Mouse (Mus musculus) intestine, postnatal 0 days (tissue): ENCODE measurements around the gene Camsap1. TPM values are rescaled to one million over a fixed set of nuclear protein-coding genes. Genes with fewer than 3 reads are reported as not detected.

Source experiments
- ATAC-seq: fragments of 200-750 bp; cut with Nextera tagmentation; 2 replicates; pipeline ENCODE4 v1.8.0; 2017; ENCODE audit warnings: mild to moderate bottlenecking, moderate TSS enrichment, moderate library complexity
- H3K27ac ChIP-seq: fragments of 300-500 bp; sonication (generic); 2 replicates; pipeline ENCODE4 v1.5.1; 2014; ENCODE audit warnings: mild to moderate bottlenecking, low read depth, low read length, moderate library complexity
- H3K27me3 ChIP-seq: fragments of 300-500 bp; sonication (generic); replicated peaks from 2 replicates; pipeline ENCODE4 v1.6.1; 2014; ENCODE audit warnings: low read length, mixed read lengths; ENCODE audit not compliant: control insufficient read depth, insufficient read depth
- H3K36me3 ChIP-seq: fragments of 300-500 bp; sonication (generic); 2 replicates; pipeline ENCODE4 v1.6.1; 2014; ENCODE audit warnings: mild to moderate bottlenecking, moderate library complexity; ENCODE audit not compliant: control insufficient read depth, insufficient read depth
- H3K4me1 ChIP-seq: fragments of 300-500 bp; sonication (generic); replicated peaks from 2 replicates; pipeline ENCODE4 v1.6.1; 2014; ENCODE audit warnings: antibody characterized with exemption, low read length, mixed read lengths; ENCODE audit not compliant: control insufficient read depth, insufficient read depth
- H3K4me2 ChIP-seq: fragments of 300-500 bp; sonication (generic); replicated peaks from 2 replicates; pipeline ENCODE4 v1.6.1; 2014; ENCODE audit warnings: low read depth, mild to moderate bottlenecking, moderate library complexity
- H3K4me3 ChIP-seq: fragments of 300-500 bp; sonication (generic); 2 replicates; pipeline ENCODE4 v1.5.1; 2014; ENCODE audit warnings: low read depth, low read length
- H3K9ac ChIP-seq: fragments of 300-500 bp; sonication (generic); 2 replicates; pipeline ENCODE4 v1.6.1; 2014; ENCODE audit warnings: mild to moderate bottlenecking, low read depth, low read length
- H3K9me3 ChIP-seq: fragments of 300-500 bp; sonication (generic); 2 replicates; pipeline ENCODE4 v1.6.1; 2016; ENCODE audit warnings: mixed run types; ENCODE audit not compliant: control insufficient read depth
- CTCF ChIP-seq: sonication (generic); IDR thresholded peaks from 2 replicates; pipeline ENCODE4 v1.5.1; 2016; ENCODE audit warnings: low read depth, mild to moderate bottlenecking, control low read depth, antibody characterized with exemption, moderate library complexity
- WGBS: fragments of 180-500 bp; shearing (Covaris S2); extraction: QIAGEN DNeasy Blood & Tissue Kit; methylation state at CpG from one replicate; pipeline ENCODE4 v1.1.7; 2014; 5-methylcytosine and 5-hydroxymethylcytosine counted together
- polyA plus RNA-seq: library from polyadenylated mRNA; unstranded; fragments of >200 nt; fragmentation: Nextera tagmentation; extraction: Ambion mirVana; gene quantifications from 2 replicates; pipeline ENCODE4 v1.2.1, GENCODE M21; 2015

Gene Camsap1
- polyA plus RNA-seq, 1 experiment from 2014 or later, result 3.5 TPM

DNA sequence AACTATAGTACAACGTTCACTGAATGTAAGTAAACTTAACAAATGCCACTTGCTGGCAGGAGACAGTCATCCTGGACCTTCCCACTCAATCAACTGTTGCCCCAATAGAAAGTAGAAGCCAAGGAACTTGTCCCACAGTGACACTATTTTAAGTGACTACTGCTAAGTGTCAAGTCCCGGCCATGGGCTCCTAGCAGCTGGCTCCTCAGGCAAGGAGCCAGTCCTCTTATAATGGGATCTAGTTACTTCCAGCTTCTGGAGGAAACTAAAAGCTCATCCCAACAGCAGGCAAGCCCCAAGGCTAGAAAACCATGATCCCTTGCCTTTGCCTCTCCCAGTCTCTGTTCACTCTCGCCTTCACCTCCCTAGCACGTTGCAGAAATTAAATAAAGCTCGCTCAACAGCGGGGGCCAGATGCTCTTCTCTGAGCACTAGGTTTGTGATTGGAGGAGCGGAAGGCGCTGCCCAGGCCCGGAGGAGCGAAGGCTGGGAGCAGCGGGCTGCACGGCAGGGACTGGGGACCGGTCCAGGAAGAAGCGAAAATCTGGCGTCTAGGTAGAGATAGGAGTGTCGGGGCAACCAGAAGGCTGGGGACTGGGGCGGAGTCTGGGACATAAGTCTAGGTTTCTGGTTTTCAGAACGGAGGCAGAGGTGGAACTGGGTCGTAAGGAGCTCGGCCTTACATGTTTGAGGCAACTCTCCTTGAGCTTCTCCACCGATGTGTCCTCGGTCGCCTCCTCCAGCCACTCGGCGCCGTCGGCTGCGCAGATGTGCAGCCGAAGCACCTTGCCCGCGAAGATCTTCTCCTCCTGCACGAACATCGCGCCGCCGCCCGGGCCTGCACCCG lies 37.9 kb upstream of the Camsap1 start:
- WGBS, result 1% methylated on average over 38 of the region's 38 CpGs
- Histone ChIP-seq H3K4me2 (peak overlapping the region; percentile 65), H3K9ac (peak overlapping the region; percentile 71), H3K9me3 (no peaks in the 10 kb centered on the region), H3K36me3 (peaks cover 4% of the 10 kb centered on the region; the same call in 1 of the 2 replicates), H3K27me3 (no peaks in the 10 kb centered on the region), H3K4me3 (peak overlapping the region; percentile 80), H3K4me1 (no peaks in the 10 kb centered on the region), H3K27ac (peak overlapping the region; percentile 74)
- TF ChIP-seq CTCF, result no peak
- peak; percentile 52 for ATAC-seq

DNA sequence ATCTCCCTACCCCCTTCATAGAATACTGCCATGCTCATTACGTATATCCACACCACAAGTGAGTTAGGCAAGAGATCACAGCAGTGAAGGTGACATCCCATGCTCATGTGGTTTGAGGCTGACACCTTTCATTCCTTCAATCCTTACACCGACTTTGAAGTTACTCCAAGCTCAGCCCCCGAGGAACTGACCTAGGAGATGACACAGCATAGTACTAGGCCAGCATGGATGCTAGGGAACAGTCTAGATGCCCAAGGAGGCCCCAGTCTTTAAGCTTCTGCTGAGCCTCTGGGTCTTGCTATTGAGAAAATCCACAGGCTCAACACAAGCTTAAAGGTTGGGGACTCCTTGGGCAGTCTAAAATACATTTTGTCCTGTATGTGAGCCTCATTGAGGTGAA lies 36.8 kb upstream of the Camsap1 start:
- H3K9me3 ChIP-seq, result no peaks in the 10 kb centered on the region
- no peak overlapping the region for H3K4me2 ChIP-seq
- WGBS, result 80% methylated on average over 3 of the region's 3 CpGs
- peaks cover 9% of the 10 kb centered on the region; the same call in 1 of the 2 replicates for H3K36me3 ChIP-seq
- H3K4me1 ChIP-seq, result no peaks in the 10 kb centered on the region
- no peak for ATAC-seq
- no peak for TF ChIP-seq CTCF
- H3K27ac ChIP-seq, result no peak overlapping the region
- no peak overlapping the region for H3K4me3 ChIP-seq
- H3K9ac ChIP-seq, result no peak overlapping the region
- H3K27me3 ChIP-seq, result no peaks in the 10 kb centered on the region

DNA sequence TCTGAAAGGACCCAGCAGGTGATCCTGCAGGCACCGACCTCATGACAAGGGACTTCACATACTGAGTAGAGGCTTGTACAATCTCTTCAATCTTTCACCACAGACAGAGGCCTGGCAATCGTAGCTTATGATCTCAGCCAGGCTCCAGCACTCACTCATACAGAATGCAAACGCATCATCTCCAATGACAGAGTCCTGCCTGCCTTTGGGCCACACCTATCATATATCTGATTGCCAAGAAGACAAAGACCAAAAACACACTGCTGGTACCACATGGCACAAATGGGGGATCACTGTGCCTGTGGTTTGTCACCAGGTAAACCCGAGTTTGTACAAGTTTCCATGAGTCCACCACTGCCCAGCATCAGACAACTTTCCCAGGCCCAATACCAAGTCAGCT lies 34.2 kb upstream of the Camsap1 start:
- H3K36me3 ChIP-seq, result peaks cover 31% of the 10 kb centered on the region
- TF ChIP-seq CTCF, result no peak
- H3K4me2 ChIP-seq, result no peak overlapping the region
- no peak overlapping the region for H3K9ac ChIP-seq
- no peak overlapping the region for H3K4me3 ChIP-seq
- ATAC-seq, result no peak
- no peaks in the 10 kb centered on the region for H3K4me1 ChIP-seq
- 64% methylated on average over 4 of the region's 4 CpGs for WGBS
- H3K9me3 ChIP-seq, result no peaks in the 10 kb centered on the region
- no peaks in the 10 kb centered on the region for H3K27me3 ChIP-seq
- no peak overlapping the region for H3K27ac ChIP-seq

DNA sequence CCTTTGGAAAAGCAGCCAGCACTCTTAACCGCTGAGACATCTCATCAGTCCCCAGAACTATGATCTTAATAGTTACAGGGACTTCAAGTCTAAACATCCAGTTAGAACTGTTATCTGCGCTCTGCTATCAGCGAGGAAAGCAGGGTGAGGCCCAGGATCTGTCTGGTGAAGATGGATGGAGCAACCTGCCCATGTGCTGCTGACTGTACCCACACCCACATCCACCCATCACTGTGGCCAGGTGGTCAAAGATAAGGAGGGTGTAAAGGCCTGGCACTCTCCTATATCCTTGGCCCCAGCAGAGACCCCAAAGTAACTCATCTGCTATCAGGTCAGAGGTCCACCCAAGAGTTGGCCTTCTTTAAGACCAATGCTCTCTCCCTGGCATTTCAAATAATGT lies 30.6 kb upstream of the Camsap1 start:
- Histone ChIP-seq H3K4me1 (no peaks in the 10 kb centered on the region), H3K27me3 (no peaks in the 10 kb centered on the region), H3K9ac (no peak overlapping the region), H3K27ac (no peak overlapping the region), H3K4me2 (no peak overlapping the region), H3K9me3 (no peaks in the 10 kb centered on the region), H3K36me3 (peaks cover 65% of the 10 kb centered on the region), H3K4me3 (no peak overlapping the region)
- TF ChIP-seq CTCF, result no peak
- WGBS, result 67% methylated on average over 3 of the region's 3 CpGs
- no peak for ATAC-seq

DNA sequence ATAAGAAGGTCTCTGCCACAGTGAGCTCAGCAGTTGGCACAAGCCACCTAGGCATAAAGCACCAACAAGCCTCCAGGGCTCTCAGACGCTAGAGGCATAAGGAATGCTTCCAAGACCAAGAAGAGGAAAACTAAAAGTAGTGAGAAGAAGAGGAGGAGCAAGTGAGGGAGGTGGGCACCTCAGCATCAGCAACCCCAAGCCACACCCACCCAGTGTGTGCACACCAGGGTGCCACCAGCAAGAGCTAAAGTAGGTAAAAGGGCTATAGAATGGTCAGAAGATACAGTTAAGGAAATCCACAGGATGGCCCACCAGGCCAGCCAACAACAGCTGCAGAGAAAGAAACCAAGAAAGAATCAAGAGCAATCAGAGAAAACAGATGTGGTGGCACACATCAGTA lies 28.3 kb upstream of the Camsap1 start:
- Histone ChIP-seq H3K27me3 (no peaks in the 10 kb centered on the region), H3K4me3 (no peak overlapping the region), H3K4me1 (no peaks in the 10 kb centered on the region), H3K9me3 (no peaks in the 10 kb centered on the region), H3K4me2 (no peak overlapping the region), H3K27ac (no peak overlapping the region), H3K36me3 (peaks cover 88% of the 10 kb centered on the region), H3K9ac (no peak overlapping the region)
- no peak for TF ChIP-seq CTCF
- ATAC-seq, result no peak
- 81% methylated on average over 1 of the region's 1 CpGs for WGBS

DNA sequence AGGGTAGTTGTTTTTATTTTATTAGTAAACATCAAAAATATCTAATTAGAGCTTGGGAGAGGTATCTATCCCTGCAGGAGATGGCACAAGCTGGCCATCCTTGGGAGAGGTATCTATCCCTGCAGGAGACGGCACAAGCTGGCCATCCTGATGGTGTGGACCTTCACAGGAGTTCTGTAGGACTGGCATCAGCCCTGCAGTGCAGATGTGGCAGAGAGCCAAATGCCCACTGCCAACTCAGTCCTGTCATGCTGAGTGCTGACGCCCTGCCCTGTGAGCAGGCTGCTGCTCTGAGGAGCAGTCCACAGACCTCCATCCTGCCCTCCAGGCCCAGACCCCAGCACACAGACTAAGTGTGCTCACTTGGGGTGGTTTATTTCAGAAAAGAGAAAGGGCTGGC lies 18.9 kb upstream of the Camsap1 start:
- WGBS, result 85% methylated on average over 2 of the region's 2 CpGs
- peaks cover 79% of the 10 kb centered on the region for H3K36me3 ChIP-seq
- no peaks in the 10 kb centered on the region for H3K9me3 ChIP-seq
- no peak for ATAC-seq
- H3K4me3 ChIP-seq, result no peak overlapping the region
- H3K4me1 ChIP-seq, result no peaks in the 10 kb centered on the region
- H3K27ac ChIP-seq, result no peak overlapping the region
- H3K27me3 ChIP-seq, result no peaks in the 10 kb centered on the region
- no peak overlapping the region for H3K4me2 ChIP-seq
- no peak overlapping the region for H3K9ac ChIP-seq
- no peak for TF ChIP-seq CTCF
